Mouse (Mus musculus) brown adipose tissue, adult 24 weeks (tissue): Measurements from ENCODE around the gene Naa20. TPM values are rescaled to one million over a fixed set of nuclear protein-coding genes. Genes with fewer than 3 reads are reported as not detected.

Experiments used
- H3K27ac ChIP-seq: fragments of 200-500 bp; replicated peaks from 2 replicates; pipeline ENCODE4 v1.5.1; 2012; ENCODE audit warnings: low read depth, mild to moderate bottlenecking, low read length
- H3K4me1 ChIP-seq: fragments of 200-500 bp; 2 replicates; pipeline ENCODE4 v1.6.1; 2012; ENCODE audit warnings: low read length, mixed read lengths; ENCODE audit not compliant: control insufficient read depth, insufficient read depth, insufficient read length
- H3K4me3 ChIP-seq: fragments of 200-500 bp; 2 replicates; pipeline ENCODE4 v1.5.1; 2012; ENCODE audit warnings: low read depth, mild to moderate bottlenecking, low read length, moderate library complexity; ENCODE audit not compliant: insufficient read depth
- polyA plus RNA-seq: library from polyadenylated mRNA; stranded (reverse); fragments of >200 nt; gene quantifications from 2 replicates; pipeline ENCODE4 v1.2.4, GENCODE M21; 2012; ENCODE audit not compliant: missing spikeins, insufficient read depth, insufficient read length

The Naa20 gene
- 112 and 157 TPM in 2 replicates for polyA plus RNA-seq

- Histone ChIP-seq H3K4me3 (peak within 1 kb of the TSS; percentile 97; the same call in 1 of the 2 replicates), H3K27ac (no peak within 1 kb of the TSS)
These were observed at the start of gene Naa20 for GRCm38 (mm10) chr2:145901861-145902260. Naa20 (plus strand) TSS chr2:145902099.

DNA sequence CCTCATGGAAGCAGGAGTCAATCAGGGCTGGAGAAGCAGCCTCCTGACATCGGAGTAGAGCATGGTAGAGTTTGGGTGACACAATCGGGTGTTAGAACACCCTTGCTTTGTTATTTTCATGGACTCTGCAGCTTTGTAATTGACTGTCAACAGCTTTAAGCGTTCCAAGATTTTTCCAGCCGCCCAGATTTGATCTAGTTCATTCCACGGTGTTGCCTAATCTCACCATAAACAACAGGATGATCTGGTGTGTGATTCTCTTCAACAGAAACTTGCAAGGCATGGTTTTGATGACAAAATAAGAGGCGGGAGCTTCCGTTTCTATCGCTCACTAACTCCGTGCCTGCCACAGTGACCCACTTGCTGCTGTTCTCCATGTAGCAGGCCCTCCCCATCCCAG, 46.1 kb upstream of the Naa20 start:
- Histone ChIP-seq H3K4me3 (no peak overlapping the region), H3K4me1 (peaks cover 12% of the 10 kb centered on the region), H3K27ac (no peak overlapping the region)

More at GRCm38 (mm10) chr2:145901861-145902260, at the start of gene Naa20:
- H3K4me1 ChIP-seq: peaks cover 7% of the 10 kb centered on the region

- H3K4me3 ChIP-seq: no peak overlapping the region
- H3K27ac ChIP-seq: no peak overlapping the region
These were observed 44.0 kb upstream of the Naa20 start for GRCm38 (mm10) chr2:145857864-145858263.

GRCm38 (mm10) chr2:145859442-145859931, 42.4 kb upstream of the Naa20 start:
- H3K4me3 ChIP-seq: peak overlapping the region; percentile 68
- peak overlapping the region; percentile 88 for H3K27ac ChIP-seq
- H3K4me1 ChIP-seq: peaks cover 20% of the 10 kb centered on the region

More at GRCm38 (mm10) chr2:145857864-145858263, 44.0 kb upstream of the Naa20 start:
- peaks cover 14% of the 10 kb centered on the region for H3K4me1 ChIP-seq

- H3K27ac ChIP-seq: peak overlapping the region; percentile 88
- peak overlapping the region; percentile 68 for H3K4me3 ChIP-seq
- peaks cover 20% of the 10 kb centered on the region for H3K4me1 ChIP-seq
These were observed 41.7 kb upstream of the Naa20 start for GRCm38 (mm10) chr2:145859932-145860801.

GRCm38 (mm10) chr2:145861193-145862123, 40.4 kb upstream of the Naa20 start:
- peak overlapping the region; percentile 88 for H3K27ac ChIP-seq
- H3K4me1 ChIP-seq: peaks cover 23% of the 10 kb centered on the region
- H3K4me3 ChIP-seq: peak overlapping the region; percentile 68

- peak overlapping the region; percentile 68 for H3K4me3 ChIP-seq
- peak overlapping the region; percentile 88 for H3K27ac ChIP-seq
- H3K4me1 ChIP-seq: peaks cover 26% of the 10 kb centered on the region
These were observed 39.6 kb upstream of the Naa20 start for GRCm38 (mm10) chr2:145862206-145862817.

DNA sequence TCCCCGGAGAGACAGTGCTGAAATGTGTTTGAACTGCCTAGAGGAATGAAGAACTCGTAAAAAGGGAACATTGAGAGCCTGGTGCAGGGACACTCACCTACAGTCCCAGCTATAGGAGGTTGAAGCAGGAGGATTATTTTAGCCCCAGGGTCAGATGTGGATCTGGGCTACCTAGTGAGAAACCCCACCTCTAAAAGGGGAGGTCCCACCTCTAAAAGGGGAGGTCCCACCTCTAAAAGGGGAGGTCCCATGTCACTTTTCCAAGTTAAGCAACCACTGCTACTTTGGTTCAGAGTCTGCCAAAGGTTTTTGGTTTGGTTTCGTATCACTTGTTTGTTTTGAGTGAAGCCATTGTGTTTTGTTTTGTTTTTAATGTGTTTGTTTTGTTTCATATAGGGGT, 36.6 kb upstream of the Naa20 start:
- H3K27ac ChIP-seq: no peak overlapping the region
- peaks cover 14% of the 10 kb centered on the region for H3K4me1 ChIP-seq
- no peak overlapping the region for H3K4me3 ChIP-seq

DNA sequence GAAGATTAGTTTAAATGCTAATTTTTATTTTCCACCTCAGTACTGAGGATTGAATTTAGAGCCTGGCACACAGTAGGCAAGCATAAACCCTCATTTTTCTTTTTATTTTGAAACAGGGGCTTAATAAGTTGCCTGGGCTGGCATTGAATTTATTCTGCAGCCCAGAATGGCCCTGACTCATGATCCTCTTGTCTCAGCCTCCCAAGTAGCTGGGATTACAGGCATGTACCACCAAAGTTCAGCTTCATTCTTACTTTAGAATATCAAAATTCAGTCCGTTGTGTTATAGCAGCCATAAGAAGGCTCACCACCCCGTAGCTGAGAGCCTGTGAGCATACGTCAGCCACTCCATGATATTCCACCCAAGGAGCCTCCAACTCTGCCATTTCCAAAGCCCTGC, 35.7 kb upstream of the Naa20 start:
- H3K4me3 ChIP-seq: no peak overlapping the region
- peaks cover 14% of the 10 kb centered on the region for H3K4me1 ChIP-seq
- H3K27ac ChIP-seq: no peak overlapping the region

GRCm38 (mm10) chr2:145866695-145867449, 35.0 kb upstream of the Naa20 start:
- Histone ChIP-seq H3K27ac (no peak overlapping the region), H3K4me3 (no peak overlapping the region), H3K4me1 (peaks cover 18% of the 10 kb centered on the region)

- no peak overlapping the region for H3K4me3 ChIP-seq
- H3K27ac ChIP-seq: no peak overlapping the region
- H3K4me1 ChIP-seq: peaks cover 17% of the 10 kb centered on the region
These were observed 30.6 kb upstream of the Naa20 start for GRCm38 (mm10) chr2:145871308-145871707.

DNA sequence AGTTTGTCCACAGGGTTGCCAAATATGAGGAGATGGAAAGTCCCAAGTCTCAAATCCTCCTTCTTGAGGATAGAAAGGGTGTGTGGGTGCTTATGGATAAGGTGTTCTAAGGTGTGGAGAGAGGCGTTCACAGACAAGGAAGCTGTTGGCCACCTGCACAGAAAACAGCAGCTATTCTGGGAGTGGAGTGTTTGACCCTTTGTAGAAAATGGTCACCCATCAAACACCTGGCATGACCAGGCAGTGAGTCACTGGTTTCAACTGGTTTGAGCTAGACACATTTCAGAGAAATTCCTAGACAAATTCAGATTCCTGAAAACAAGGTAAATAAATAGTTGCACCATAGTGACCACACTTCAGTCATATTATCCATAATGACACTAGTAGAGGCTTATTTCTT, 29.8 kb upstream of the Naa20 start:
- H3K27ac ChIP-seq: no peak overlapping the region
- no peak overlapping the region for H3K4me3 ChIP-seq

DNA sequence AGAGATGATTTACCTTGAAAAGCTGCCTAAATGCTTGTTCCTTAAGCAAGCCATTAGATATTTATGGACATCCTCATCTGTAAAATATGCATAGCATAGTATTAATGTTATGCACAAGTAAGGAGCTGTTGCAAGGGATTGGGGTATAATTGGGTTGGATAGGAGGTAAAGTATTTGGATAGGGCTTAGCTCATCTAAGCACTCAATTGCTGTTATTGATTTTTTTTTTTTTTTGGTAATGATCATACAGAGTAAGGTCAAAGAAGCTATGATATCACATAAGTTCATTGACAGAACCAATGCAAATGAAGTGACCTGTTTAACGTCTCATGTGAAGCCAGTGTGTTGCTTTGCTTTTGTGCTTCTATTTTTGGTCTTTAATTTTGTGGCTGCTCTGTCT, 27.9 kb upstream of the Naa20 start:
- Histone ChIP-seq H3K27ac (no peak overlapping the region), H3K4me1 (peaks cover 12% of the 10 kb centered on the region)

More for the DNA sequence above, 29.8 kb upstream of the Naa20 start:
- H3K4me1 ChIP-seq: peaks cover 12% of the 10 kb centered on the region

DNA sequence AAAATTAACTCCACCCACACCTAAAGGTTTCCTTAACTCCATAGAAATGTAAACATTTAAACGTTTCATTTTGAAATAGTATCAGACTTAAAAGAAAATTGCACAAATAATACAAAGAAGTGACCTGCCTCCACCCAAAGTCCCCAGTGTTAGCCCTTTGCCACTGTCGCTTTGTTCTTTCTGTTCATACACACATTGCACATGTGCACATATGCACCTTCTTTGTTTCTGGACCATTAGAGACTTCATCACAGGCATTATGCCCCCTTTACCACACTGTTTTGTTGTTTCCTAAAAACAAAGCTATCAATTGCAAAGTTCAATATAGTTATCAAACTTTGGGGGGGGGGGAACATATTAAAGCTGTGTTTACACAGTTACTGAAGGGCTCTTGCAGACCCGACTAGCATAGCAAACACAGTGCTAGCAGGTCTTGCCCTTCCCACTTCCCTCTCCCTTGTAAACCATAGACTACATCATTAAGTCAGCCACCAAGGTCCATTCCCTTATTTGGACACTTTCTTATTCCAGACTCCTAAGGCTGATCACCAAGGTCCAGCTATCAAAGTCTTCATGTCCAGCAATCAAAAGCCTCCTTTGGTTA, 26.9 kb upstream of the Naa20 start:
- peaks cover 12% of the 10 kb centered on the region for H3K4me1 ChIP-seq
- H3K27ac ChIP-seq: no peak overlapping the region
- H3K4me3 ChIP-seq: no peak overlapping the region

More for the DNA sequence above, 27.9 kb upstream of the Naa20 start:
- no peak overlapping the region for H3K4me3 ChIP-seq
